Mouse (Mus musculus): ENCODE data around the gene Tex261. TPM values are rescaled to one million over a fixed set of nuclear protein-coding genes. Genes with fewer than 3 reads are reported as not detected.

Tex261 gene
- polyA plus RNA-seq, 1 experiment from 2014 or later, result 74.7 TPM

DNA sequence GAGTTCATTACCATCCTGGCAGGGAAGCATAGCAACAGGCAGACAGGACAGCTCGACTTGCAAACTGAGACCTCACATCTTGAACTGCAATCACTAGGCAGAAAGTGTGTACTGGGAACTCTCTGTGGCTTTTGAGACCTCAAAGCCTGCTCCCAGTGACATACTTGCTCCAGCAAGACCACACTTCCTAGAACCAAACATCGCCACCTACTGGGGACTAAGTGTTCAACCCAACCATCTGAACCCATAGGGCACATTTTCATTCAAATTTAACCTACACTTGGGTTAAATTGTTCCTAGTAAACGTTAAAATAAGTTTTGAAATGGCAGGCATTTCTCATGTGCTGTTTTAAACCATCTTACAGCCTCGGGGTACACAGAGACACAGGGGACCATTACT, 48.4 kb downstream of the Tex261 start:
- H3K27me3 ChIP-seq (ENCODE audit: insufficient read depth, low read length), result peaks cover 22% of the 10 kb centered on the region
- H3K27ac ChIP-seq (ENCODE audit: low read depth), result no peak overlapping the region
- no peak for ATAC-seq (ENCODE audit: insufficient read depth)
- peak; percentile 37; the same call in 1 of the 2 replicates for TF ChIP-seq CTCF (IDR thresholded peaks at IDR 0.05; ENCODE audit: low read depth)
- peak; percentile 44 for DNase-seq
- H3K4me2 ChIP-seq, result no peak overlapping the region
- WGBS, result 30% methylated on average over 4 of the region's 4 CpGs
- H3K4me1 ChIP-seq (ENCODE audit: insufficient read depth), result no peaks in the 10 kb centered on the region
- H3K36me3 ChIP-seq (ENCODE audit: insufficient read depth), result no peaks in the 10 kb centered on the region
- H3K9ac ChIP-seq, result no peak overlapping the region
- no peaks in the 10 kb centered on the region for H3K9me3 ChIP-seq (ENCODE audit: low read depth, low read length)
- no peak overlapping the region for H3K4me3 ChIP-seq (ENCODE audit: low read depth, low read length)

DNA sequence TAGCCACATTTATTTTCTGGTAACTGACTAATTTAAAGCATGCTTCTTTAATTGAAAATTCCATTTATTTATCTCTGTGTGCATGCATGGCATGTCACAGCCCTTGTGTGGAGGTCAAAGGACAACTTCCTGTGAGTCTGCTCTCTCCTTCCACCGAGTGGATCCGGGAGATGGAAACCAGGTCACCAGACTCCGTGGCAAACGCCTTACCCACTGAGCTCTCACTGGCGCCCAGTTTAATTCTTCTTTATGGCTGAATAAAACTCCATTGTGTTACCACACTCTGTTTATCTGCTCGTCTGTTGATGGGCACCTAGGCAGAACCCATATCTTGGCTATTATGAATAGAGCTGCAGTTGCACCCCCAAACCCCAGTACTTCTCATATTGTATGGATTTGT, 53.1 kb downstream of the Tex261 start:
- DNase-seq, result no peak
- TF ChIP-seq CTCF (IDR thresholded peaks at IDR 0.05; ENCODE audit: low read depth), result no peak
- Histone ChIP-seq H3K4me1 (ENCODE audit: insufficient read depth) (no peaks in the 10 kb centered on the region), H3K9me3 (ENCODE audit: low read depth, low read length) (no peaks in the 10 kb centered on the region), H3K4me3 (ENCODE audit: low read depth, low read length) (no peak overlapping the region), H3K27ac (ENCODE audit: low read depth) (no peak overlapping the region), H3K9ac (no peak overlapping the region), H3K36me3 (ENCODE audit: insufficient read depth) (no peaks in the 10 kb centered on the region), H3K4me2 (no peak overlapping the region), H3K27me3 (ENCODE audit: insufficient read depth, low read length) (peaks cover 68% of the 10 kb centered on the region)
- ATAC-seq (ENCODE audit: insufficient read depth), result no peak
- 18% methylated on average over 6 of the region's 6 CpGs for WGBS

Other genes starting within 250 kb of the Tex261 start
- 204 and 205 TPM in 2 replicates for gene Actg2, start 239.5 kb downstream of the Tex261 start, polyA plus RNA-seq (2014; fragmentation: Nextera tagmentation; extraction: Ambion mirVana)
- 18.6 and 19.7 TPM in 2 replicates for gene Stambp, start 203.1 kb downstream of the Tex261 start, polyA plus RNA-seq (2014; fragmentation: Nextera tagmentation; extraction: Ambion mirVana)
- gene Clec4f, start 119.6 kb downstream of the Tex261 start, polyA plus RNA-seq (2014; fragmentation: Nextera tagmentation; extraction: Ambion mirVana), result not detected in 2 replicates
- not detected in 2 replicates for gene Cd207, start 98.0 kb downstream of the Tex261 start, polyA plus RNA-seq (2014; fragmentation: Nextera tagmentation; extraction: Ambion mirVana)
- gene Vax2, start 64.5 kb downstream of the Tex261 start, polyA plus RNA-seq (2014; fragmentation: Nextera tagmentation; extraction: Ambion mirVana), result not detected in 2 replicates
- not detected in 2 replicates for gene Atp6v1b1, start 32.8 kb downstream of the Tex261 start, polyA plus RNA-seq (2014; fragmentation: Nextera tagmentation; extraction: Ambion mirVana)
- gene Ankrd53, start 13.2 kb downstream of the Tex261 start, polyA plus RNA-seq (2014; fragmentation: Nextera tagmentation; extraction: Ambion mirVana), result 0.21 TPM in 1 of 2 replicates, not detected in the other
- gene Nagk, start 19.2 kb upstream of the Tex261 start, polyA plus RNA-seq (2014; fragmentation: Nextera tagmentation; extraction: Ambion mirVana), result 46.1 and 49.3 TPM in 2 replicates
- 19.3 and 19.8 TPM in 2 replicates for gene Paip2b, start 55.9 kb upstream of the Tex261 start, polyA plus RNA-seq (2014; fragmentation: Nextera tagmentation; extraction: Ambion mirVana)
- gene Zfp638, start 91.3 kb upstream of the Tex261 start, polyA plus RNA-seq (2014; fragmentation: Nextera tagmentation; extraction: Ambion mirVana), result 71.6 and 77.8 TPM in 2 replicates
- 11.5 and 13.5 TPM in 2 replicates for gene Dysf, start 232.8 kb upstream of the Tex261 start, polyA plus RNA-seq (2014; fragmentation: Nextera tagmentation; extraction: Ambion mirVana)

Measured in lung, embryonic 14.5 days (tissue).